Mouse (Mus musculus) MEL (cell line): ENCODE measurements around the gene Gm20388. TPM values are rescaled to one million over a fixed set of nuclear protein-coding genes. Genes with fewer than 3 reads are reported as not detected.

Experiments
- DNase-seq: peaks from one replicate; pipeline ENCODE4 v3.0.0; 2011; ENCODE audit warnings: low read depth, low spot score
- H3K27ac ChIP-seq: 2 replicates; pipeline ENCODE4 v1.5.1; 2012; ENCODE audit warnings: low read depth, mild to moderate bottlenecking, control low read depth, low read length, moderate library complexity; ENCODE audit not compliant: control insufficient read depth
- H3K27me3 ChIP-seq, 2 experiments: fragments of 150-350 bp in 1 of 2; sonication (generic) in 1 of 2; 2 replicates each; pipeline ENCODE4 v1.6.1; 2012; ENCODE audit warnings: low read length in 2 of 2, mild to moderate bottlenecking in 2 of 2, improper control_type of control experiment in 1 of 2, moderate library complexity in 1 of 2; ENCODE audit not compliant: insufficient read depth in 2 of 2, control insufficient read depth in 1 of 2
- H3K36me3 ChIP-seq, 2 experiments: 2 replicates each; pipeline ENCODE4 v1.6.1; 2012 to 2014; ENCODE audit warnings: low read length in 2 of 2, improper control_type of control experiment in 1 of 2, inconsistent platforms in 1 of 2, mild to moderate bottlenecking in 1 of 2; ENCODE audit not compliant: insufficient read depth in 2 of 2, control insufficient read depth in 1 of 2
- H3K4me1 ChIP-seq, 2 experiments: fragments of 150-350 bp in 1 of 2; sonication (generic) in 1 of 2; 2 replicates each; pipeline ENCODE4 v1.6.1; 2012; ENCODE audit warnings: low read length in 2 of 2, improper control_type of control experiment in 1 of 2, mild to moderate bottlenecking in 1 of 2; ENCODE audit not compliant: insufficient read depth in 2 of 2, control insufficient read depth in 1 of 2
- H3K4me3 ChIP-seq, 2 experiments: fragments of 150-350 bp in 1 of 2; sonication (generic) in 1 of 2; 2 replicates each; pipeline ENCODE4 v1.5.1; 2012; ENCODE audit warnings: low read depth in 2 of 2, low read length in 2 of 2, mild to moderate bottlenecking in 2 of 2, moderate library complexity in 2 of 2, control low read depth in 1 of 2, improper control_type of control experiment in 1 of 2; ENCODE audit not compliant: control insufficient read depth in 1 of 2, insufficient read depth in 1 of 2
- H3K79me2 ChIP-seq: 2 replicates; pipeline ENCODE4 v1.6.1; 2012; ENCODE audit warnings: mild to moderate bottlenecking, low read length, moderate library complexity; ENCODE audit not compliant: control insufficient read depth, poor library complexity, insufficient read depth
- H3K9ac ChIP-seq: 2 replicates; pipeline ENCODE4 v1.6.1; 2012; ENCODE audit warnings: low read depth, mild to moderate bottlenecking, control low read depth, low read length, moderate library complexity; ENCODE audit not compliant: control insufficient read depth, poor library complexity, severe bottlenecking
- H3K9me3 ChIP-seq: fragments of 150-350 bp; sonication (generic); replicated peaks from 2 replicates; pipeline ENCODE4 v1.6.1; 2012; ENCODE audit warnings: mild to moderate bottlenecking, low read length, improper control_type of control experiment, moderate library complexity; ENCODE audit not compliant: insufficient read depth
- BHLHE40 ChIP-seq: IDR thresholded peaks from 2 replicates; pipeline ENCODE4 v1.6.1; 2012; ENCODE audit warnings: low read depth, mild to moderate bottlenecking, inconsistent platforms, low read length, improper control_type of control experiment, borderline replicate concordance
- CHD1 ChIP-seq: IDR thresholded peaks from 2 replicates; pipeline ENCODE4 v1.6.1; 2012; ENCODE audit warnings: low read depth, mild to moderate bottlenecking, inconsistent platforms, low read length, improper control_type of control experiment
- CHD2 ChIP-seq: IDR thresholded peaks from 2 replicates; pipeline ENCODE4 v1.6.1; 2011; ENCODE audit warnings: low read length, improper control_type of control experiment
- CTCF ChIP-seq, 3 experiments: IDR thresholded peaks in 2 of 3; conservative IDR thresholded peaks in 1 of 3; 2 replicates each; pipeline ENCODE4 v1.5.1; 2011 to 2012; ENCODE audit warnings: low read length in 3 of 3, low read depth in 2 of 3, mild to moderate bottlenecking in 2 of 3, improper control_type of control experiment in 1 of 3, inconsistent platforms in 1 of 3, mixed read lengths in 1 of 3, moderate library complexity in 1 of 3; ENCODE audit not compliant: control insufficient read depth in 1 of 3, insufficient read depth in 1 of 3, poor library complexity in 1 of 3, severe bottlenecking in 1 of 3
- E2F4 ChIP-seq: IDR thresholded peaks from 2 replicates; pipeline ENCODE4 v1.6.1; 2011; ENCODE audit warnings: low read depth, low read length, improper control_type of control experiment, borderline replicate concordance
- EP300 ChIP-seq, 2 experiments: IDR thresholded peaks; 2 replicates each; pipeline ENCODE4 v1.6.1; 2011; ENCODE audit warnings: improper control_type of control experiment in 2 of 2, low read length in 2 of 2, low read depth in 1 of 2, mild to moderate bottlenecking in 1 of 2
- GABPA ChIP-seq: IDR thresholded peaks from 2 replicates; pipeline ENCODE4 v1.6.1; 2012; ENCODE audit warnings: low read depth, mild to moderate bottlenecking, inconsistent platforms, low read length, improper control_type of control experiment, moderate library complexity
- GATA1 ChIP-seq: IDR thresholded peaks from 2 replicates; pipeline ENCODE4 v1.6.1; 2011; ENCODE audit warnings: low read depth, low read length, improper control_type of control experiment
- HCFC1 ChIP-seq: IDR thresholded peaks from 2 replicates; pipeline ENCODE4 v1.6.1; 2012; ENCODE audit warnings: low read depth, mild to moderate bottlenecking, inconsistent platforms, low read length, improper control_type of control experiment, moderate library complexity
- JUND ChIP-seq: IDR thresholded peaks from 2 replicates; pipeline ENCODE4 v1.6.1; 2011; ENCODE audit warnings: low read depth, mild to moderate bottlenecking, improper control_type of control experiment, low read length
- MXI1 ChIP-seq: IDR thresholded peaks from 2 replicates; pipeline ENCODE4 v1.6.1; 2011; ENCODE audit warnings: mild to moderate bottlenecking, low read depth, low read length, improper control_type of control experiment
- MYB ChIP-seq: IDR thresholded peaks from 2 replicates; pipeline ENCODE4 v1.6.1; 2011; ENCODE audit warnings: mild to moderate bottlenecking, low read depth, low read length, improper control_type of control experiment
- MYC ChIP-seq: IDR thresholded peaks from 2 replicates; pipeline ENCODE4 v1.6.1; 2011; ENCODE audit warnings: low read depth, mild to moderate bottlenecking, low read length, improper control_type of control experiment, moderate library complexity
- NRF1 ChIP-seq: IDR thresholded peaks from 2 replicates; pipeline ENCODE4 v1.6.1; 2014; ENCODE audit warnings: low read depth, mild to moderate bottlenecking, inconsistent platforms, low read length, improper control_type of control experiment, moderate library complexity; ENCODE audit not compliant: poor library complexity, insufficient read depth, severe bottlenecking
- POLR2AphosphoS5 ChIP-seq: IDR thresholded peaks from 2 replicates; pipeline ENCODE4 v1.6.1; 2012; ENCODE audit warnings: low read depth, borderline replicate concordance, mild to moderate bottlenecking, inconsistent platforms, low read length, moderate library complexity, mixed read lengths
- SIN3A ChIP-seq: IDR thresholded peaks from 2 replicates; pipeline ENCODE4 v1.6.1; 2012; ENCODE audit warnings: low read length, improper control_type of control experiment, inconsistent platforms
- SMC3 ChIP-seq: IDR thresholded peaks from 2 replicates; pipeline ENCODE4 v1.6.1; 2011; ENCODE audit warnings: low read depth, low read length, improper control_type of control experiment
- TAL1 ChIP-seq: IDR thresholded peaks from 2 replicates; pipeline ENCODE4 v1.6.1; 2012; ENCODE audit warnings: mild to moderate bottlenecking, inconsistent platforms, low read length, moderate library complexity, mixed read lengths
- TBP ChIP-seq: IDR thresholded peaks from 2 replicates; pipeline ENCODE4 v1.8.0; 2011; ENCODE audit warnings: low read depth, low read length, improper control_type of control experiment
- TCF12 ChIP-seq: IDR thresholded peaks from 2 replicates; pipeline ENCODE4 v1.6.1; 2014; ENCODE audit warnings: low read depth, mild to moderate bottlenecking, inconsistent platforms, low read length, improper control_type of control experiment, moderate library complexity
- USF1 ChIP-seq: IDR thresholded peaks from 2 replicates; pipeline ENCODE4 v1.6.1; 2014; ENCODE audit warnings: low read depth, mild to moderate bottlenecking, inconsistent platforms, low read length, improper control_type of control experiment, moderate library complexity
- USF2 ChIP-seq, 2 experiments: IDR thresholded peaks; 2 replicates each; pipeline ENCODE4 v1.6.1; 2011 to 2012; ENCODE audit warnings: improper control_type of control experiment in 2 of 2, low read length in 2 of 2, borderline replicate concordance in 1 of 2, inconsistent platforms in 1 of 2, low read depth in 1 of 2, mild to moderate bottlenecking in 1 of 2; ENCODE audit not compliant: insufficient read depth in 1 of 2
- ZKSCAN1 ChIP-seq: IDR thresholded peaks from 2 replicates; pipeline ENCODE4 v1.6.1; 2012; ENCODE audit warnings: low read depth, mild to moderate bottlenecking, inconsistent platforms, low read length, improper control_type of control experiment, moderate library complexity
- polyA plus RNA-seq, 2 experiments: library from polyadenylated mRNA; stranded (reverse) in 1 of 2; unstranded in 1 of 2; fragments of >175 nt in 1 of 2; fragments of >200 nt in 1 of 2; gene quantifications; 2 replicates each; pipeline versions ENCODE4 v1.2.1 to v1.2.4; 2012; ENCODE audit warnings: low replicate concordance in 2 of 2, low read depth in 1 of 2; ENCODE audit not compliant: insufficient read length in 2 of 2, insufficient read depth in 1 of 2, missing spikeins in 1 of 2
- total RNA-seq: library from RNA; depleted of rRNA; stranded (reverse); fragments of 300-350 nt; gene quantifications from 2 replicates; pipeline ENCODE4 v1.2.3, GENCODE M21; 2012

The Gm20388 gene
- total and polyA plus RNA-seq, 3 experiments = 11.1 to 17.8 TPM; not detected in 1

- TF ChIP-seq ZKSCAN1 = no peak
- TF ChIP-seq HCFC1 = peak; percentile 76
- no peak for TF ChIP-seq JUND
- TF ChIP-seq BHLHE40 = no peak
- peak; percentile 84 for TF ChIP-seq SIN3A
- TF ChIP-seq SMC3 = no peak
- TF ChIP-seq GABPA = no peak
- peak; percentile 49 for TF ChIP-seq TAL1
- no peak for TF ChIP-seq MYB
- no peak for TF ChIP-seq USF1
- no peak for TF ChIP-seq GATA1
- peak; percentile 76 for TF ChIP-seq MXI1
- TF ChIP-seq CTCF (IDR thresholded peaks at IDR 0.05 in 2 of 3, conservative IDR thresholded peaks at IDR 0.05 in 1 of 3; ENCODE audit: control insufficient read depth in 1 of 3, insufficient read depth in 1 of 3, low read depth in 2 of 3, low read length in 3 of 3, poor library complexity in 1 of 3, severe bottlenecking in 1 of 3) = no peak
- TF ChIP-seq CHD2 = no peak
- TF ChIP-seq CHD1 = no peak
- TF ChIP-seq USF2 (IDR thresholded peaks at IDR 0.05; ENCODE audit: borderline replicate concordance in 1 of 2, insufficient read depth in 1 of 2, low read depth in 1 of 2, low read length in 2 of 2) = no peak
- peak; percentile 85 for TF ChIP-seq NRF1
- TF ChIP-seq POLR2AphosphoS5 = no peak
- TF ChIP-seq, all 39 proteins: peak for 16
Observed at GRCm38 (mm10) chr8:123787254-123787897, 3876.7 kb downstream of the Gm20388 start (continued).

DNA sequence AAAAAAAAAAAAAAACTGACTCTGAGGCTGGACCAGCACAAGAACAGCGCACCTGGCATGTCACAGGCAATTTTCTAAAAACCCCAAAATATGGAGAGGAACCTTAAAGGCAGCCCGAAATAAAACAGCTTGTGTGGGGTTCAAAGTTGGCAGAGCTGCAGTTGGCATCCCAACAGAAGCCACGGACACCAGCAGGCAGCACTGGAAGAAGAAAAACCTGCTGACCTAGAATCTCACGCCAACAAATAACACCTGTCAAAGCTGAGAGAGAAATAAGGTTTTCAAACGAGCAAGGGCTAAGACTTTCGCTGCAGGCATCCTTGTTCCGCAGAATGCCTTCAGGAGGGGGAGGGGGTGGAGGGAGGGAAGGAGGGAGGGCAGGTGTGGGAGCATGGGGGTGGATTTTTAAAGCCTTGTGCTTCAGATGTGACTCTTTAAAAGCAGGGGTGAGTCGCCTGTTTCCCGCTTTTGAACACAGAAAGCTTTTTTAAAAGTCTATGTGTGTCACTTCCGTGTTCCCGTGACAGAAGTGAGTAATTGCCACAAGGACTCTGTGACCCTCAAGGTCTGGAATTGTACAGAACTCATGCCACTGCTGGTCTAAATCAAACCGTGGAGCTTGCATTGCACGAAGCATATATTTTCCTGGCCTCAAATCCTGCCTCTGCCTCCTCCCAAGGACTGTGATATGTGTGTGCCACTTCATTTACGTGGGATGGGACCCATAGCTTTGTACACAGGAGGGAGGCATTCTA lies 3878.0 kb downstream of the Gm20388 start:
- no peak overlapping the region for H3K27ac ChIP-seq

More for the DNA sequence above, 3878.0 kb downstream of the Gm20388 start:
- Histone ChIP-seq H3K9ac (peak overlapping the region; percentile 79; the same call in 1 of the 2 replicates), H3K27me3 (no peaks in the 10 kb centered on the region), H3K36me3 (peaks cover 0 to 3% of the 10 kb centered on the region in 2 experiments; a peak in 1 of 4 replicates), H3K4me1 (peaks cover 0 to 6% of the 10 kb centered on the region in 2 experiments; a peak in 1 of 4 replicates), H3K79me2 (peaks cover 2% of the 10 kb centered on the region; the same call in 1 of the 2 replicates), H3K4me3 (no peak overlapping the region; a peak in 1 of 4 replicates), H3K9me3 (no peaks in the 10 kb centered on the region)
- no peak for DNase-seq
- no peak for TF ChIP-seq MYC
- no peak for TF ChIP-seq CHD1
- no peak for TF ChIP-seq EP300 (IDR thresholded peaks at IDR 0.05; ENCODE audit: low read depth in 1 of 2, low read length in 2 of 2)
- TF ChIP-seq TCF12 = no peak
- no peak for TF ChIP-seq GATA1
- TF ChIP-seq E2F4 = no peak
- TF ChIP-seq TBP = no peak
